Mouse (Mus musculus): ENCODE data around the gene Glrx.

DNA sequence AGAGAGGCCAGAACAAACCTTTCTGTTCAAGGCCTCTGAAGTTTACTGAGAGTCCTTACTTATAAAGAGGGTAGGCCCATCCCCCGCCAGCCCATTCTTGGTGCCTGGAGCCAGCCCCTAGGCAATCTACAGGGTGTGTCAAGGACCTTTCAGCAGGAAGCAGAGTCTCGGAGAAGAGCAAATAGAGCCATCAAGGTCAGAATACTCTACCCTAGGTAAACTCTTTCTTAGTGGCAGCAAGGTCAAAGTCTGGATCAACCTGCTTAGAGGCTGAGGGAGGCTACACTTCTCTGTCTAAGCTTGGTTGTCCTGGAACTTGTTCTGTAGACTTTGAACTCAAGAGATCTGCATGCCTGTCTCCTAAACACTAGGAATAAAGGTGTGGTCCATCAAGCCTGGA, 4.2 kb upstream of the Glrx start:
- TF ChIP-seq POLR2A (IDR thresholded peaks at IDR 0.05; ENCODE audit: insufficient read depth, low read depth, low read length): no peak
- TF ChIP-seq CTCF (IDR thresholded peaks at IDR 0.05): no peak
- no peak for TF ChIP-seq EP300 (IDR thresholded peaks at IDR 0.05; ENCODE audit: insufficient read depth, low read depth, low read length)

Data from heart, adult 2 months (tissue).